Mouse (Mus musculus): ENCODE measurements around the gene Zfp651.

The Zfp651 gene

DNA sequence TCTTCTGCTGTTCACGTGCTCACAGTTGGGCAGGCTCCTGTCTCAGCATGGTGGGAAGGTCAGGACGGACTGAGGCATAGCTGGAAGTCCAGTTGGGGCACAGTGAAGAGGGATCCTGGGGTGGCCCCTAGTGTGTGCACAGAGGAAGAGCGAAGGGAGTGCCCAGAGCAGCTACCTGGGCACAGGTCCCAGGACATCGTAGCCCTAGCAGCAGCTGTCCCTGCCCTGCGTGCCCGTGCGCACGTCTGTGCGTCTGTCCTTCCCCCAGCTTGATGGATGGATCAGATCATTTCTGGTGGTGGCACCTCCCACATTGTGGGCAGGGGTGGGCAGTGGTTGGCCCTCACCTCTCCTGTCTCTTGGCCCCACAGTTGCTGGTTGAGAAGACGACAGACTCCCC lies 3.1 kb downstream of the Zfp651 start:
- DNase-seq (ENCODE audit: low spot score in 2 of 2), result no peak

DNA sequence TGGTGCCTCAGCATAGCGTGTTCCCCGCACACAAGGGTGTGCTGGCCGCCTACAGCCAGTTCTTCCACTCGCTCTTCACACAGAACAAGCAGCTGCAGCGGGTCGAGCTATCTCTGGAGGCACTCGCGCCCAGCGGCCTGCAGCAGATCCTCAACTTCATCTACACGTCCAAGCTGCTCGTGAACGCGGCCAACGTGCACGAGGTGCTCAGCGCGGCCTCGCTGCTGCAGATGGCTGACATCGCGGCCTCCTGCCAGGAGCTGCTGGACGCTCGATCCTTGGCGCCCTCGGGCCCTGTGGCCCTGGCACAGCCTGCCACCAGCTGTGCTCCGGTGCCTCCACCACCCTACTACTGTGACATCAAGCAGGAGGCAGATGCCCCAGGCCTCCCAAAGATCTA lies 3.6 kb downstream of the Zfp651 start:
- no peak for DNase-seq (ENCODE audit: low spot score in 2 of 2)

DNA sequence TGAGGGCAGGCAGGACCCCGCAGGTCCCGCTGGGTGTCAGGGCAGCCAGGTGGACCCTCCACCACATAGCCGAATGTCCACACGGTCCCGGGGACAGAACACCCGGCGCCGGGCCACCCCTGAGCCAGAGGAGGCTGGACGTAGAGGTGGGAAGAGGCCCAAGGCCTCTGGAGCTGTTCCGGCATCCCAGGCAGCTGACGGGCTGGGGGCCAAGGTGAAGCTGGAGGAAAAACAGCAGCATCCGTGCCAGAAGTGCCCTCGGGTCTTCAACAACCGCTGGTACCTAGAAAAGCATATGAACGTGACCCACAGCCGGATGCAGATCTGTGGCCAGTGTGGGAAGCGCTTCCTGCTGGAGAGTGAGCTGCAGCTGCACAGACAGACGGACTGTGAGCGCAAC lies 4.6 kb downstream of the Zfp651 start:
- DNase-seq (ENCODE audit: low spot score in 2 of 2), result no peak

DNA sequence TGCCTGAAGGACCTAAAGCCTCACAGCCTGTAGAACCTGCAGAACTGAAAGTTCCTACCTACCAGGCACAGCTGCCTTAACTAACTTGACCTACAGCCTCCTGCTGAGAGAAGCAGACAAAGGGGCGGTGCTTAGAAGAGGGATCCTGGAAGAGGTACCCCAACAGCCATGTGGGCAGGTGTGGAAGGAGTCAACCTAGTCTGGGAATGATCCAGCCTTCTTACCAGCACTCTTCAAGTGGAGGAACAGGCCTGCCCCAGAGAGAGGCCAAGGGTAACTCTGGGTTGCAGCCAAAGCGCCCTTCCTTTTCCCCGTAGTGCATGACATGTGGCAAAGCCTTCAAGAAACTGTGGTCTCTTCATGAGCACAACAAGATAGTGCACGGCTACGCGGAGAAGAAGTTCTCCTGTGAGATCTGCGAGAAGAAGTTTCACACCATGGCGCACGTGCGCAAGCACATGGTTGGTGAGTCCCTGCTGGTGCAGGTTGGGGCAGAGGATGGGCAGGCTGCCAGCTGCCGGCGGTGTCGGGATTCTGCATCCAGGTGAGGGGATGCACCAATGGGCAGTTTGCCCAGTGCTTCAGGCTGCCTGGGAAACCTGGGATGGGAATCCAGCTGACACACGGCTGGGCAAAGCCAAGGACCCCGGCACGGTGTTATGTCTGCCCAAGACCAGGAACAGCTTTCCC lies 6.2 kb downstream of the Zfp651 start:
- DNase-seq (ENCODE audit: low spot score in 2 of 2), result no peak

DNA sequence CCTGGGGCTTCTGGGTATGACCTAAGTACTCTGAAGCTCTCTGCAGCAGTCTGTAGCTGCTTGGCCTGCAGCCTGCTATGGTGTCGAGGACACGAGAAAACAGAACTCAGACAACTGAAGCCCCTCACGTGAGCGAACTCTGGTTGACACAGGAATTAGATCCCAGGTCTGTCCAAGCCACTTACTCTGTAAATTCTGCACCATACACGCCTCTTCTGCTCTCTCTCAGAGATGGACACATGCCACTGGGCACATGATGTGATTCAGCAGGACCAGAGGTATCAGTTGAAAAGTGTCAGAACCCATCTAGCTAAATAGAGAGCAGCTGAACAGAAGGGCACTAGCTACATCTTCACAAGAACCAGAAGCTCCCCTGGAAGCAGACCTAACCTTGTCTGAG lies 13.3 kb downstream of the Zfp651 start:
- DNase-seq (ENCODE audit: low spot score in 2 of 2), result no peak

DNA sequence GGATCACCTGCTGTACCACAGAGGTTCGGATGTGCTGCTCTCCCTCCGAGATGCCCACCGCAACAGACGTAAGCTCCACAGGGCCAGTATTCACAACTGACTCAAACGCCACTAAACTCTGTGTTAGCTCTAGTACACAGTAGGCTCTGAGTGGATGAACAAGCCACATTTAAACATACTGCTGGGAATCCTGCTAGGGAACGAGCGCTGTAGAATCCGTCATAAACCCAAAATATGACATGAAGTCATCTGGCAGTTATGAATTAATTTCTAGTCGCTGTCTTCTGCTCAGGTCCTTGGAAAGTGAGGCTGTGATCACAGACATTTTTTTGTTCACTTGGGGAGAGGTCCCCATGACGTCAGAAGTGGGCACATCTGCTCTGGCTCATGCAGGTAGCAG lies 16.8 kb downstream of the Zfp651 start:
- DNase-seq (ENCODE audit: low spot score in 2 of 2), result no peak

DNA sequence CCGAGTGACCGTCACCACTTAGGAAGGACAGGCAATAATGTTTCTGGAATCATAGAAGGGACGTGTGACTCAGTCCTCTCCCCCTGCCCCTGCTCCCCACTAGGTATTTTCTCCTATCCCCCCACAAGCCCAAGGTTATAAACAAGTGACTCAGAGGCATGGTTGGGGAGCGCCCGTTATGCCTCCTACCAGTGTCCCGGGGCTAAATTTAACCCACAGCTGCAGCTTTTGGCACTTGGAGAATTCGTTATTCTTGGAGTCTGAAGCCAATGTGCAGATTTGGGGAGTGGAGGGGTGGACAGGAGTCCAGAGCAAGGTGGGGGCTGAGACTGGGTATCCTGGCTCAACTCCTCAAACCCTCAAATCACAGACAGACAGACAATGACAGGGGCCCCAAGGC lies 17.4 kb downstream of the Zfp651 start:
- DNase-seq (ENCODE audit: low spot score in 2 of 2), result no peak

DNA sequence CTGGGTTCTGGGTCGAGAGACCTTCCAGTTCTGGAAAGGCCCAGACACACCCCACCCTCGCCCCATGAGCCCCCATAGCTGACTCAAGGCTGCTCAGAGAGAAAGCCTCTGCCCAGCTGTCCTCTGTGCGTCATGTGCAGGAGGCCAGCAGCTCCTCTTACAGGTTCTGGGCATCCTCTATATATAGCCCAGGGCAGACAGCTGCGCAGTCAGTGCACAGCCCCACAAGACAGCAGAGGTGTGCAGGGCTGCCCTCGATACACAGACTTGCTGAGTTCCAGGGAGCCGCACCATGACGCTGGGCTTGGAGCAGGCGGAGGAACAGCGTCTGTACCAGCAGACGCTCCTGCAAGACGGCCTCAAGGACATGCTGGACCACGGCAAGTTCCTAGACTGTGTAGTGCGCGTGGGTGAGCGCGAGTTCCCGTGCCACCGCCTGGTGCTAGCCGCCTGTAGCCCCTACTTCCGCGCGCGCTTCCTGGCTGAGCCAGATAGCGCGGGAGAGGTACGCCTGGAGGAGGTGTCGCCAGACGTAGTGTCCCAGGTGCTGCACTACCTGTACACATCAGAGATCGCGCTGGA lies 18.4 kb downstream of the Zfp651 start, which contains the start of gene Klhl40:
TSS of gene Klhl40 (plus strand) at position 124 of the 582 bp plus-strand sequence.
- no peak for DNase-seq (ENCODE audit: low spot score in 2 of 2)

DNA sequence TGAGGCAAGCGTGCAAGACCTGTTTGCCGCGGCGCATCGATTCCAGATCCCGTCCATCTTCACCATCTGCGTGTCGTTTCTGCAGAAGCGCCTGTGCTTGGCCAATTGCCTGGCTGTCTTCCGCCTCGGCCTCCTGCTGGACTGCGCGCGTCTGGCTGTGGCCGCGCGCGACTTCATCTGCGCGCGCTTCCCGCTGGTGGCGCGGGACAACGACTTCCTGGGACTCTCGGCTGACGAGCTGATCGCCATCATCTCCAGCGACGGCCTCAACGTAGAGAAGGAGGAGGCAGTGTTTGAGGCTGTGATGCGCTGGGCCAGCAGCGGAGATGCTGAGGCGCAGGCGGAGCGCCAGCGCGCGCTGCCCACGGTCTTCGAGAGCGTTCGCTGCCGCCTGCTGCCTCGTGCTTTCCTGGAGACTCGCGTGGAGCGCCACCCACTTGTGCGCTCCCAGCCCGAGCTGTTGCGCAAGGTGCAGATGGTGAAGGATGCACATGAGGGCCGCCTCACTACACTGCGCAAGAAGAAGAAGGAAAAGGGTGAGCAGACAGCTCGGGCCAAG lies 19.0 kb downstream of the Zfp651 start:
- no peak for DNase-seq (ENCODE audit: low spot score in 2 of 2)

DNA sequence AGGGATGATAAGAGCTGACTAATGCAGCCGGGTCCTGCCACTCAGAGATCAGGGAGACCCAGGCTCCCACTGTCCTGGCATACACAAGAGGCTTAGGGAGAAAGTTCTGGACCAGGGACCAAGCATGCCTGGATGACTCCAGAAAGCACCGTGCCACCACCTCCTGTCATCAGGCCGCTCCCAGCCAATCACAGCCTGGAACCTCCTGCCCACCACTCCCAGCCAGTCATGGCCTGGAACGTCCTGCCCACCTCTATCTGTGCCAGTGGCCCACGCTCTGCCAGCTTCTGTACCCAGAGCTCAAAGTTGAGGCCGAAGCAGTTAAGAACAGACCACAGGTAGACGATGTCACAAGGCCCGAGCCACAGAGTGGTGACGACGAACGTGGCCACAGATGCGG lies 25.7 kb downstream of the Zfp651 start:
- DNase-seq (ENCODE audit: low spot score in 2 of 2), result no peak

DNA sequence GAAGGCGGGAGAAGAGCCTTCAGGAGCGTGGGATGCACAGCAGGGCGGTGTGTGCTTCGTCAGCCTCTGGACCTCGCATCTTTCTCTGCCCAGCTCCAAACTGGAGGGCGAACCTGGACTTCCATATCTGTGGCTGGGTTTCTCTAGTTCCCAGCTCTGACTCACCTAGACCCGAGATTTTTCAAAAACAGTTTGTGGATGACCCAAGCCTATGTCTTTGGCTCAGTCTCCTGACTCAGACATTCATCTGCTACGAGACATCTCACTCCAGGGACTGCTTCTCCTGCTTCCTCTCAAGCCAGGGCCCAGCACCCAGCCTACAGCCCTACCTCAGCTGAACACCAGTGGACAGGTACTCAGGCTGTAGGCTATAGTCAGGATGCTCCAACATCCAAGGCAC lies 26.1 kb downstream of the Zfp651 start:
- DNase-seq (ENCODE audit: low spot score in 2 of 2), result no peak

DNA sequence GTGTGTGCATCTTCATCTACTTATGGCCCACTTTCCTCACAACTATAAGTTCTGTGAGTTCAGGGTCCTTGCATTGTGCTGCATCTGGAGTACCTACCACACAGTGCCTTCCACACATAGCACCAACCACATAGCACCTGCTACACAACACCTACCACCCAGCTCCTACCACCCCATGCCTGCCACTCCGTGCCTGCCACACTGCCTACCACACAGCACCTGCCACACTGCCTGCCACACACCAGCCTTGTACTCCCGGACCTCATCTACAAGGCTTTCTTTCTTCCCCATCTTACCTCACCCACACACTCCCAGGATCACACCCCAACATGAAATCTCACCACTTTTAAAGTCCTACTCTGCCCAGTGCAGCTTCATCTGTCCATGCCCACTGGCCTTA lies 27.2 kb downstream of the Zfp651 start:
- DNase-seq (ENCODE audit: low spot score in 2 of 2), result no peak

DNA sequence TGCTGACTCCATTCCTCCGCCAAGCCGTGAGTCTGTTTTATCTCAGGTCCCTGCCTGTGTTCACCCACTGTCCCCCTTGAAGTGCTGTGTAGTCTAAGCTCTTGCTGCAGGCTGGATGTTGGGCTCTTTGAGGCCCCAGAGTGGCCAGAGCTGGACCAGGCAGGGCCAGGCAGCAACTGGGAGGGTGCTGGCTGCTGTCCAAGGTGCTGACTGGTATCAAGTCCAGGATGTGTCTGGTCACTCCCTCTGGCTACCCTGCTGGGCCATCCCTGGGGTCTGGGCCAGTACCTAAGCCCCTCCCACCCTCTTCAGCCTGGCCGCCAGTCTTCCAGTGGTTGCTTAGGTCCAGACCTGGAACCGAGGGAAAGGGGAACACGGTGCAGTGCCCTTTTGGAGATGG lies 32.1 kb downstream of the Zfp651 start:
- peak; percentile 36 to 57 for DNase-seq (ENCODE audit: low spot score in 2 of 2)

DNA sequence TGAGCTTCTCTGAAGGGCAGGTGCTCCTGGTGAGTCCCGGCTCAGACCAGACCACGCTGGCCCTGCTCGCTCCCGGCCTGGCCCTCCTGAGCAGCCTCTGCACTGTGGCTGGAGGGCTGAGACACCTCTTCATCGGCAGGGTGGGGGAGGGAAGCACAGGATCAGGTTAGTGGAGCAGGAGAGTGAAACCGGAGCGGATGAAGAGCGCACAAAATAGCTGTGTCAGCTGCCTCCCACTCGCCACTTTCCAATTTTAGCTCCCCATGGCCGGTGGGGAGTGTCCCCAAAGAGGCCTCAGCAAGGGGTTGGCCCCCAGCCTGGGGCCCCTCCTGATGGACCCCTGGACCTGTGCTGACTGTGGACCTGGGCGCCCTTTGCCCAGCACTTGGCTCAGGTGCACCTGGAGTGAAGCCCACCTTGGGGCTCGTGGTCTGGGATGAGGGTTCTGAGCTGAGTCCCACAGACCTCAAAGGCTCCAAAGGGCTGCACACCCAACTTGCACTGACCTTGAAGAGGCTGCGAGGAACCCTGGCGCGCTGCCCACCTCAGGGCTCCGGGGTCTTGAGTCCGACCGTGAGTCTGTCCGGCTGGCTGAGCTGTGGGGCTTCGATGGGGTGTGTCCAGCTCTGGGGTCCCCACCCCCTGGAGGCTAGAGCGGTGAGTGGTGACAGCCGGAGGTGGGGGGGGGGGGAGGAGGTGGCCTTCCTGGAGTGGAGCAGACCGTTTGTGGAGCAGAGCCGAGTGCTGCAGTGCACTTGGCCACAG lies 32.8 kb downstream of the Zfp651 start, which contains the start of gene Hhatl:
TSS of gene Hhatl (minus strand) at position 751 of the 765 bp plus-strand sequence.
- DNase-seq (ENCODE audit: low spot score in 2 of 2), result no peak

DNA sequence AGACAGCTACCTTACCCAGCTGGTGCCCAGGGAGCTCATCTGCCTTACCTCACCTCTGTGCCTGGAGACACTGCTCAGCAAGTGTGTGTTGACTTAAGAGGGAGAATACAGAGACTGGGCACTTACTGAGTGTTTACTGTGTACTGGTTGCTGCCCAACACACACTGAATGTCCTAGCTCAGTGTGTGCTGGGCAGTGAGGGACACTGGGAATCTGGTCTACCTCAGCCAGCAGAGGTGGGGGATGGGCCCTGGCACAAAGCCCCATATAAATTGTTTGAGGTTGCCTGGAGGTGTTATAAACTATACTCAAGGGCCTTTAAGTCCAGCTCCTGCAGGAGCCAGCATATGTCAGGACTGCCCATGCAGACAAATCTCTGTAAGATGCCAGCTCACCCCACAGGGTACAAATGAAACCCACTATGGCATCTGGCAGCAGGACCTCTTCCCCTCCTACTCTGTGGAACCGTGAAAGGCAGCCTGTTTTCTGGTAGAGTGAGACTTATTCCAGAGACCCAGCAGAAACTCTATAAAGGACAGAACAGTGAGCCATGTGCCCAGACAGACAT lies 35.9 kb downstream of the Zfp651 start:
- DNase-seq (ENCODE audit: low spot score in 2 of 2), result no peak

DNA sequence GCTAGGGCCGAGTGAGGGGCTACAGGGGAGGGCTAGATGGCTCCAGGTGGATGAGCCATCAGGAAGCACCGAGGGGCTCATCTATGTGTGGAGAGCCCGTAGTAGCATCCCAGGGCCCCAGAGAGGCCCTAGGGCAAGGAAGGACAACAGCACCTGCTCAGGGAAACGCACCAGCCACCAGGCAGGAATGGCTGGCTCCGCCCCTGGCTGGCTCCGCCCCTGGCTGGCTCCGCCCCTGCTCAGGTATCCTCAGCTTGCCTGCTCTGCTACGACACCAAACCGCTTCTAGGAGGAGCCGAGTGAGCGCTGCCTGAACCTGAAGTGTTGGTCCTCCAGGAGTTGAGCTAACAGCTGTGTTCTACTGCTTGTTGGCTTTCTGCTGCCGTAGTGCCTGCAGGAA lies 38.6 kb downstream of the Zfp651 start:
- DNase-seq (ENCODE audit: low spot score in 2 of 2), result no peak

DNA sequence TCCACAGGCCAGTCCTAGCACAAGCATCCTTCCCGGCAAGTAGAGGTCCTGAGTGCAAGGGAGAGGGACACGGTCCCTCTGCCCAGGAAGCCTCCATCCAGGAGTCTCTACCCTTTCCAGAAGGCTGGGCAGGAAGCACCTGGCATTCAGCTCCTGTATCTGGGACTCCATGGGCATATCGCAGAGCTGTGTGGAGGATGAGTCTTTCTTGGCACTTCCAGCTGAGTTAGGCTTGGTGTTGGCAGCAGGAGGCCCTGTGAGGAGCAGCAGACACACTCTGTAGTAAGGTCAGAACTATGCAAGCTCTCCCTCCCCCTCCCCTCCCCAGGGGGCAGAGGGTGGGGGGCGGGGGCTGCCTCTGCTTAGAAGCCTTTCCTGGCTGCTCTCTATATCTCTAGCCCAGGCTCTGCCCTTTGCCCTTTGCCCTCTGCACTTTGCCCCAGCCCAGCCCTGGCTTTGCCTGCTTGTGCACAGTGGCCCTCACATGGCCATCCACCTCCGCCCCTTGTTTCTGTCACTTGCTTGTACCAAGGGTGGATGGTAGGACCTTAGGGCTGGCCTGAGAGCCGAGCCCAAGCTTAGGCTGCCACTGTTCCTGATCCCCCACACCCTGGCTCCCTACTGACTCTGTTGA lies 39.9 kb downstream of the Zfp651 start:
- no peak for DNase-seq (ENCODE audit: low spot score in 2 of 2)

DNA sequence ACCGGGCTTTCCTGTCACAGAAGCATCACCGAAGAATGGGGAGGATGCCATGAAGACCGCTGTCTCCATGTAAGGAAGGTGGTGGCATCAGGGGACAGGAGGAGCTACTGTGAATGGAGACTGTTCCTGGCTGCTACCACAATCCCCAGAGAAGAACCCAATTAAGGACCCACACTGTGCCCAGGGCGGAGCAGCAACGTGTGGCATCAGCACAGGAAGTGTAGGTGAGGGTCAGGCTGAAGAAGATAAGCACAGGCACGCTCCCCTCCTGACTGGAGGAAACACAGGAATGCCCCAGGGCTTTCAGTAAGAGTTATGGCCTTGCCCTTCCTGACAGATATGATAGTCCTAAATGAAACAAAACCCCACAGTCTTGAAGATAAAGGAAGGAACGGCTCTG lies 43.6 kb downstream of the Zfp651 start:
- no peak for DNase-seq (ENCODE audit: low spot score in 2 of 2)

DNA sequence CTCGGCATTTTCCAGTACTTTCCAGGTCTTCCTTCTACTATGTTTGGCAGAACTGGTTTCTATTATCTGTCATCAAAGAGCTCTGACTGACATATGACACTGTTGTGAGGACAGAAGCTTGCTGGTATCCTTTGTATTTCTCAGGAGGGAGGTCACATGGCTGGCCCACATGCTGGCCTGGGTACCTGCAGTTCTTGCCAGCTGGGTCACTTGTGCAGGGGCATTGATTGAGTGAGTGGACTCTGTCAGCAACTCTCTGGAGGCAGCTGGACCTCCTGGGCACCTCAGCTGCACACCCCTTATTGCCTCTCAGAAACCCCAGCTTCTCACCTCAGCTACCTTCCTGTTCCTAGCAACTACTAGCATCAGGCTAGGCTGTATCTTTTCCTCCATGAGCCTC lies 48.4 kb downstream of the Zfp651 start:
- DNase-seq (ENCODE audit: low spot score in 2 of 2), result no peak

DNA sequence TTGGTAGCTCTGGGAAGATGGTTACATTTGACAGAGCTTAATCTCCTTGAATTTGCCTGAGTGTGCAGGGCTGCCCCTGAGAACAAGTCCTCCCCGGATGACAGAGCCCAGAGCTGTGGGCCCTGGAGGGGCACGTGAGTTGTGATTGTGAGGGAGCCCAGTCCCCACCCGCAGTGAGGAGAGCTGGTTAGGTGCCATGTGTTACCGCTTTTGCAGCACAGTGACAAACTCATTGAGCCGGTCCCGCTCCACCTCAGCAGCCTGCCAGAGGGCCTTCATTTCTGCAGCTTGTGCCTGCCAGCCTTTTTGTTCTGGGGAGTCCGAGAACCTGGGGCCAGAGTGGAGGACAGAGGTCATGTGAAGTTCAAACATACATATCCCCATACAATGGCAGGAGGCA lies 48.8 kb downstream of the Zfp651 start:
- no peak for DNase-seq (ENCODE audit: low spot score in 2 of 2)

DNA sequence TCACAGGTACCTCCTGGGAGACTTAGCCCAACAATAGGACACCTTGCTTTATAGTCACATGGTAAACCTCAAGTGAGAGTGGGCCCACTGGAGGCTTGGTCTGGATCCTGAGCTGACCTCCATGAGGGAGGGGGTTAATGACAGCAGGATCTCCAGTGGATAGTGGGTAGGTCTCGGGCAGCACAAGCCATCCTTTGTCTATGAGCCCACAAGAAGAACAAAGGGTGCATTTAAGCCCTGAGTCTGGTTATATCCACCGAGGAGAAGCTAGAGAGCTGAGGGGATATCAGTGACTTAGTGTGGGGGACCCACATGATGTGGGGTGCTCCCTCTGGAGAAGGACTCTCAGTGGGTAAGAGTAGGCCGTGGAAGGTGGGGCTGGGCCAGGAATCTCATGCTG lies 49.4 kb downstream of the Zfp651 start:
- no peak for DNase-seq (ENCODE audit: low spot score in 2 of 2)
